Mouse (Mus musculus): ENCODE results near the gene Syn3. TPM values are rescaled to one million over a fixed set of nuclear protein-coding genes. Genes with fewer than 3 reads are reported as not detected.
A peak's percentile ranks its signal among the peaks of the same experiment; 100 is the strongest.

Syn3 gene
- polyA plus RNA-seq, 1 experiment from 2014 or later = 24.8 TPM

DNA sequence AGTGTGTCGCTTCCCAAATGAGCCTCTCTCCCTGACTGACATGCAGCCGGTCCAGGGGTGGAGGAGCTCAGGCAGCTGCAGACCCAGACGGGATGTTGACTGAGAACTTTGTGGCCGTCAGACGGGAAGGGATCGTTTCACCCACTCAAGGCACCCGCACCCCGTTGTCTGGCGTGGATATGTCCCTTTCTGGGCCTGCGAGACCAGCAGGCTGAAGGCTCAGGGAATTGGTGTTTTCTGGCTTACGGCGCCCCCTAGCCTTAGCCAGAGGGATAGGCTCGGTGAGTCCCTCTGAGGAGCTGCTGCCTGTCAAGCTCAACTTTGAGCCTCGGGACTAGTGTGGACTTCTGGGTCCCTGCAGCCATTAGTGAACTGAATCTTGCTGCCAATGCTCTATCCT is 202.6 kb downstream of the Syn3 start:
- Histone ChIP-seq H3K9ac (replicated peaks; ENCODE audit: low read depth, low read length) (peak overlapping the region; percentile 41; the same call in 1 of the 2 replicates), H3K27ac (ENCODE audit: low read length) (no peak overlapping the region), H3K4me1 (replicated peaks; ENCODE audit: control insufficient read depth, insufficient read depth, low read length) (peaks cover 19% of the 10 kb centered on the region), H3K36me3 (ENCODE audit: control insufficient read depth, insufficient read depth) (no peaks in the 10 kb centered on the region), H3K4me2 (ENCODE audit: low read length) (peak overlapping the region; percentile 44), H3K27me3 (replicated peaks; ENCODE audit: control insufficient read depth, insufficient read depth, low read length) (0 out of 2 replicates have a peak, but pooled peaks cover 3% of the 10 kb centered on the region), H3K9me3 (ENCODE audit: control insufficient read depth, low read length) (no peaks in the 10 kb centered on the region), H3K4me3 (replicated peaks; ENCODE audit: low read length) (no peak overlapping the region)
- peak; percentile 68 for ATAC-seq
- 4% methylated on average over 14 of the region's 14 CpGs for WGBS

DNA sequence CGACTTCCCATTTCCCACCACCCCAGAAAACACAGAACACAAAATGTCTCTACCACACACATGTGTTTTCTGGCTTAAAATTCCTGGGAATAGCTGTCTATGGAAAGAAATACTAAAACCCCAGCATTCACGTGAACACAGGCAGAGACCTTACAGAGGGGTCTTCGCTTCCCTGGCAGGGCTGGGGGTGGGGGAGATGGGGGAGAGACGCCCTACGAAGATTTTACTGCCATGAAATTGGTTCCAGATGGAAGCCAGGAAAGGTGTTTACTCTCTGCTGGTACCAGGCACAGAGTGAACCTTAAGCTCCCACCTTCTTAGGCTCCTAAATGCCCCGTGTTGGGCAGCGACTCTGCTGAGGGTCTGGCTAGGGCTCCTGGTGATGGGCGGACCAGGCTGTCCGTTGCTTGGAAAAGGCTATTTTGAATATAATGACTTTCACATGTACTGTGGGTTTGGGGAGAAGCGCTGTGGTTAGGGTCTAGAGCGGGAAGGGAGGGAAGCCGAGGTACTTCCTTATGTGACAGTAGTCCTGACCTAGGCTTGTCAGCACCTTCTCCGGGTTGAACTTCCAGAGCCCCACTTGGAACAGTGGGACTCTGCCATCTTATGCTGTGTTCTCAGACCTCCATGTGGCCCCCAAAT is 203.1 kb downstream of the Syn3 start:
- H3K4me3 ChIP-seq (replicated peaks; ENCODE audit: low read length) = no peak overlapping the region

DNA sequence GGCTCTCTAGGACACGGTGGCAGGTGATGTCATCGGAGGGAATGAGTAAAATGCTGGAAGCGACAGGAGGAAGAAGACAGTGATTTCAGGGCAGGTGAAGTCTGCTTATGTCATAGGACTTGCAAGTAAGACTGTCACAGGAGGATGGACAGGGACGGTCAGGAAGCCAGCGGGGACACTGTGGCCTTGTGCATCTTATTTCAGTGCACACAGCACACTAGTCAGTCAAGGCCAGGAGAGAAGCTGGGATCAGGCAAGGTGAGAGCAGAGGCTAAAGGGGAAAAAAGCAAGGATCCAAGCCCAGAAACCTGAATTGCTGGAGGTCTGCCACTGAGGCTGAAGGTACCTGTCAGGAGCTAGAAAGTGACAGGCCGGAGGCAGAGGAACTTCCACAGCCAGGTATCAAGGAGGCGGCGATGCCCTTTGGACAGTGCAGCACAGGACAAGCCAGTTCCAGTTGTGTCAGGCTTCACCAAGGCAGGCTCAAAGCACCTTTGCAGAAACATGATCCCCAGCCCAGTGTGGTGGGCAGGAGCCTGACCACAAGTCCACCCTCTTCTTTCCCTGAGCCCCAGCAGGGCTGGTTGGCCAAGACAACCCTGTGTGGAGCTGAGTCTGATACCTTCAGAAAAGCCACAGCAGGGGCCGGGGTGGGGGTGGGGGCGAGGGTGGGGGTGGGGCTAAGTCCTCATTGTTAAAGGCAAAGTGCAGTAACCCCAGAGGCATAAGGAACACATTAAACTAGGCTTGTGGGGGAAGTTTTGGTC is 203.9 kb downstream of the Syn3 start:
- no peak overlapping the region for H3K9ac ChIP-seq (replicated peaks; ENCODE audit: low read depth, low read length)
- H3K4me1 ChIP-seq (replicated peaks; ENCODE audit: control insufficient read depth, insufficient read depth, low read length) = peaks cover 6% of the 10 kb centered on the region
- H3K27me3 ChIP-seq (replicated peaks; ENCODE audit: control insufficient read depth, insufficient read depth, low read length) = 0 out of 2 replicates have a peak, but pooled peaks cover 3% of the 10 kb centered on the region
- H3K4me2 ChIP-seq (ENCODE audit: low read length) = no peak overlapping the region
- H3K27ac ChIP-seq (ENCODE audit: low read length) = no peak overlapping the region
- H3K9me3 ChIP-seq (ENCODE audit: control insufficient read depth, low read length) = no peaks in the 10 kb centered on the region
- no peak for ATAC-seq
- no peaks in the 10 kb centered on the region for H3K36me3 ChIP-seq (ENCODE audit: control insufficient read depth, insufficient read depth)
- H3K4me3 ChIP-seq (replicated peaks; ENCODE audit: low read length) = no peak overlapping the region
- 64% methylated on average over 10 of the region's 10 CpGs for WGBS

More for the DNA sequence above, 203.1 kb downstream of the Syn3 start:
- Histone ChIP-seq H3K9me3 (ENCODE audit: control insufficient read depth, low read length) (no peaks in the 10 kb centered on the region), H3K36me3 (ENCODE audit: control insufficient read depth, insufficient read depth) (no peaks in the 10 kb centered on the region), H3K9ac (replicated peaks; ENCODE audit: low read depth, low read length) (peak overlapping the region; percentile 41; the same call in 1 of the 2 replicates), H3K27me3 (replicated peaks; ENCODE audit: control insufficient read depth, insufficient read depth, low read length) (0 out of 2 replicates have a peak, but pooled peaks cover 3% of the 10 kb centered on the region), H3K27ac (ENCODE audit: low read length) (no peak overlapping the region), H3K4me1 (replicated peaks; ENCODE audit: control insufficient read depth, insufficient read depth, low read length) (peaks cover 13% of the 10 kb centered on the region), H3K4me2 (ENCODE audit: low read length) (peak overlapping the region; percentile 44)
- ATAC-seq = no peak
- WGBS = 22% methylated on average over 13 of the region's 13 CpGs

DNA sequence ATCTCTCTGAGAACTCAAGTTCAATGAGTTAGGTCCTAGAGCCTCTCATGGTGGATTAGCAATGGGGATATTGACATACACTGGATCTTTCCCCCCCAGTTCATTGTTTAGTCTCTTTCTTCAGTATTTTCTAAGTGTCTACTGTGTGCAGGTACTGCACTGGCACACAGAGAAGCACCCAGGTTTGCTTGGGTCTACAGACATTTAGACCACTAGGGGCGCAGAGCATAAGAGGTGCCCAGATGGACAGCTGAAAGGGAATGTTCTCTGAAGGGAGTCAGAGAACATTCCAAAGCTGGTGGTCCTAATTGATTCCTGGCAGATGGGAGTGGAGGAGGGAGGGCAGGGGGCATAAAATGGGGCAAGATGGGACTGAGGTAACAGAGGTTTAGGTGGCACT is 204.8 kb downstream of the Syn3 start:
- Histone ChIP-seq H3K9me3 (ENCODE audit: control insufficient read depth, low read length) (no peaks in the 10 kb centered on the region), H3K4me3 (replicated peaks; ENCODE audit: low read length) (no peak overlapping the region), H3K36me3 (ENCODE audit: control insufficient read depth, insufficient read depth) (no peaks in the 10 kb centered on the region), H3K27ac (ENCODE audit: low read length) (no peak overlapping the region), H3K27me3 (replicated peaks; ENCODE audit: control insufficient read depth, insufficient read depth, low read length) (0 out of 2 replicates have a peak, but pooled peaks cover 3% of the 10 kb centered on the region), H3K4me2 (ENCODE audit: low read length) (no peak overlapping the region), H3K4me1 (replicated peaks; ENCODE audit: control insufficient read depth, insufficient read depth, low read length) (peaks cover 6% of the 10 kb centered on the region), H3K9ac (replicated peaks; ENCODE audit: low read depth, low read length) (no peak overlapping the region)
- WGBS = 83% methylated on average over 1 of the region's 1 CpGs
- no peak for ATAC-seq

DNA sequence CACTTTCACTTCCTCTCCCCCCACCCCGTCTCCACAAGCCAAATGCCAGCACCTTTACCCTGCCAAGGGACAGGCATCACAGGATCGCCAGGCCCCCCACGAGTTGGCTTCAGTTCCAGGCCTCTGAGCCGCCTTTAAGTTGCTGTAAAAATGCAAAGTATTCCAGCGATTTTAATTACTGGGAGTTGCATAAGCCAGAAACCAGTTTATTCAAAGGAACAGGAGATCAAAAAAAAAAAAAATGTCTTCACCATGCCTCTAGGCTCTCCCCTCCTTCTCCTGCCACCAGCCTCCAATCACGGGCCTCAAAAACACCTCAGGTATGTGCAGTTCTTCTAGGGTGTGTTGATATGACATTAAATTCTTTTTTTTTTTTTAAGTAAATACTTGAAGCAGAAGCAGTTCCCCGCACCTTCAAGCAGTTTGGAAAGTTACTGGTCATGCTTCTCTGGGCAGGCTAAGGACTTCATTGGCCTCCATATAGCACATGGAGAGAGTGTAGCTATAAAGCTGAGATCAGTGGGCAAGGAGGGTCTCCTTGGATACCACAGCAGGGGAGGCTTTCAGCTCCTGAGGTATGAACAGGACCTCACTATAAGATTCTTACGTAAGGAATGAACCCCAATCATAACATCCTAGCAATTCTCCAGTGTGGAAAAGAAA is 208.5 kb downstream of the Syn3 start:
- Histone ChIP-seq H3K4me3 (replicated peaks; ENCODE audit: low read length) (no peak overlapping the region), H3K4me2 (ENCODE audit: low read length) (no peak overlapping the region), H3K4me1 (replicated peaks; ENCODE audit: control insufficient read depth, insufficient read depth, low read length) (no peaks in the 10 kb centered on the region), H3K27ac (ENCODE audit: low read length) (no peak overlapping the region), H3K9ac (replicated peaks; ENCODE audit: low read depth, low read length) (no peak overlapping the region), H3K27me3 (replicated peaks; ENCODE audit: control insufficient read depth, insufficient read depth, low read length) (no peaks in the 10 kb centered on the region), H3K36me3 (ENCODE audit: control insufficient read depth, insufficient read depth) (no peaks in the 10 kb centered on the region), H3K9me3 (ENCODE audit: control insufficient read depth, low read length) (no peaks in the 10 kb centered on the region)
- no peak for ATAC-seq
- 76% methylated on average over 8 of the region's 8 CpGs for WGBS

DNA sequence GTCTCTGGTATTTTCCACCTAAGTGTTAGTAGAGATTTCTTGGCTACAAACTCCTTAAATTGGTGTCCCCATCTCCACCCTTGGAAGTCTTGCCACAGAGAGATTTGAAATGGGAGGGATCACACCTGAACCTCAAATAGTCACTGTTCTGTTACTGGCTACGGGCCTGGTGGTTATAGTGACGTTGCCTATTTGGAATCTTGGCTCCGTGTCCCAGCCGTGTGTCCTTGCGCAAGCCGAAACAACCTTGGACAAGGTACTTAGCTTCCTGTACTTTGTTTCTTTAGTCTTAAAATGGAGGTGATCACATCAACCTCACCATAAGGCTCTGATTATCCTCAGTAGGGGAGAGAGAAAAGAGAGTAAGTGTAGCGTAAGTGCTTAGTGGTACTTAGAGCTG is 212.2 kb downstream of the Syn3 start:
- Histone ChIP-seq H3K27ac (ENCODE audit: low read length) (no peak overlapping the region), H3K4me3 (replicated peaks; ENCODE audit: low read length) (no peak overlapping the region), H3K36me3 (ENCODE audit: control insufficient read depth, insufficient read depth) (no peaks in the 10 kb centered on the region), H3K9me3 (ENCODE audit: control insufficient read depth, low read length) (no peaks in the 10 kb centered on the region), H3K4me1 (replicated peaks; ENCODE audit: control insufficient read depth, insufficient read depth, low read length) (no peaks in the 10 kb centered on the region), H3K4me2 (ENCODE audit: low read length) (no peak overlapping the region), H3K9ac (replicated peaks; ENCODE audit: low read depth, low read length) (no peak overlapping the region), H3K27me3 (replicated peaks; ENCODE audit: control insufficient read depth, insufficient read depth, low read length) (no peaks in the 10 kb centered on the region)
- 92% methylated on average over 7 of the region's 7 CpGs for WGBS
- ATAC-seq = no peak

DNA sequence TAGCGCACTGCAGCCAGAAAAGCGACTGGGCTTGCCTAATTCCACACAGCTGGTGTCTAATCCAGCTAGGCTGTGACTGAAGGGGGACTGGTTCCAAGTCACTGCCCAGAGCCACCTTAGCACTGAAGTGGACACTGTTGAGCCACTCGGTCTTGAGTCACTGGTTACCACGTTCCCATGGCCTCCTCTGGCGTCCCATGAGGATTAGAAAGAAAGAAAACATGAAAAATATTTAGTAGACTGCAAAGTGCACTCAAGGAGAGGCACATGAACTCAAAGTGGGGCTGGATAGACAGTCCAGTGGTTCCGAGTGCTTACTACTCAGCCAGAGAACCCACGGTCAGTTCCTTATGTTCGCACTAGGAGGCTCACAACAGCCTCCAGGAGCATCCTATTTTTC is 217.5 kb downstream of the Syn3 start:
- Histone ChIP-seq H3K4me3 (replicated peaks; ENCODE audit: low read length) (no peak overlapping the region), H3K9ac (replicated peaks; ENCODE audit: low read depth, low read length) (no peak overlapping the region)
- 91% methylated on average over 8 of the region's 8 CpGs for WGBS

DNA sequence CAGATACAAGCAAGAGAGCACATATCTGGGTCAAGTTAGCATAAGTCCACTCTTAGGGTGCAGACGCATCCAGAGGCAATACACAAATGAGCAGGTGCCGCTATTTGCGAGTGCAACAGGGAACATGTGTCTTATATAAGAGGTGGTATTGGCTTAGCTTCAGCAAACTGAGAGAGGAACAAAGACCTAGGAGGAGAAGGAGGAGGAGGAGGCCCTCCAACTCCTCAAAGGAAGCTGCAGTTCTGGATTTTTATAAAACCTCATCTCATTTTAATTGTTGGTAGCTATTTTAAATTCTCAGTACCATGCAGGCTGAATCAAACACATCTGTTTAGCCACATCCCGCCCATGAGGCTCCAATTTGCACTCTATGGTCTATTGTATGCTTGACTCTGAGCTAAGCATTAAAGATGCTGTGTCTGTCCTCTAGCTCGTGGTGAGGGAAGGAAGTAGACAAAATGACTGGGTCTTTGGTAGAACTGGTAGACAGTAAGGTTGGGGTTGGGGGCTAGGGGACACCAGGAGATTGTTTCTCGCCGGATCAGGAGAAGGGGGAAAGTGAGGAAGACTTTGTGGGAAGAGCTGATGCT is 219.0 kb downstream of the Syn3 start:
- Histone ChIP-seq H3K9ac (replicated peaks; ENCODE audit: low read depth, low read length) (no peak overlapping the region), H3K27ac (ENCODE audit: low read length) (no peak overlapping the region), H3K4me1 (replicated peaks; ENCODE audit: control insufficient read depth, insufficient read depth, low read length) (no peaks in the 10 kb centered on the region), H3K36me3 (ENCODE audit: control insufficient read depth, insufficient read depth) (no peaks in the 10 kb centered on the region), H3K4me3 (replicated peaks; ENCODE audit: low read length) (no peak overlapping the region), H3K9me3 (ENCODE audit: control insufficient read depth, low read length) (no peaks in the 10 kb centered on the region), H3K4me2 (ENCODE audit: low read length) (no peak overlapping the region), H3K27me3 (replicated peaks; ENCODE audit: control insufficient read depth, insufficient read depth, low read length) (no peaks in the 10 kb centered on the region)
- ATAC-seq = no peak
- 83% methylated on average over 7 of the region's 7 CpGs for WGBS

More for the DNA sequence above, 217.5 kb downstream of the Syn3 start:
- Histone ChIP-seq H3K9me3 (ENCODE audit: control insufficient read depth, low read length) (no peaks in the 10 kb centered on the region), H3K4me1 (replicated peaks; ENCODE audit: control insufficient read depth, insufficient read depth, low read length) (no peaks in the 10 kb centered on the region), H3K4me2 (ENCODE audit: low read length) (no peak overlapping the region), H3K27me3 (replicated peaks; ENCODE audit: control insufficient read depth, insufficient read depth, low read length) (no peaks in the 10 kb centered on the region), H3K36me3 (ENCODE audit: control insufficient read depth, insufficient read depth) (no peaks in the 10 kb centered on the region), H3K27ac (ENCODE audit: low read length) (no peak overlapping the region)
- no peak for ATAC-seq

DNA sequence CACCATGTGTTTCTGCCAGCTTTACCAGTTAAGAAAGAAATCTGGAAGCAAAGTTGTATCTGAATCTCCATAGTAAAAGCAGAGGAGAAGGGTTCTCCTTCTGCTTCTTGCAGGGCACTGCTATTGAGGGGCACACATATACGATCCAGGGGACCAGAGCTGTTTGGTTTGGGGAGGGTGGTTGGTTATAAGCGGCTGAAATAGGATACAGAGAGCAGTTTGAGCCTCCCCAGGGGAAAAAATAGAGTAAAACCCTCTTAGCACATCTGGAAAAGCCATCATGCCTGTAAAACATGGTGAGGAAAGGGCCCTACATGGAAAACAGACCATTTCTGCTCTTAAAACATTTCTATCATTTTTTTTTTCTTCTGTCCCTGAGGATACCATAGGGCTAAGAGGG is 220.2 kb downstream of the Syn3 start:
- no peak overlapping the region for H3K27ac ChIP-seq (ENCODE audit: low read length)
- WGBS = 79% methylated on average over 2 of the region's 2 CpGs
- no peaks in the 10 kb centered on the region for H3K27me3 ChIP-seq (replicated peaks; ENCODE audit: control insufficient read depth, insufficient read depth, low read length)
- no peaks in the 10 kb centered on the region for H3K36me3 ChIP-seq (ENCODE audit: control insufficient read depth, insufficient read depth)
- H3K9ac ChIP-seq (replicated peaks; ENCODE audit: low read depth, low read length) = no peak overlapping the region
- H3K9me3 ChIP-seq (ENCODE audit: control insufficient read depth, low read length) = no peaks in the 10 kb centered on the region
- H3K4me1 ChIP-seq (replicated peaks; ENCODE audit: control insufficient read depth, insufficient read depth, low read length) = no peaks in the 10 kb centered on the region
- H3K4me3 ChIP-seq (replicated peaks; ENCODE audit: low read length) = no peak overlapping the region
- ATAC-seq = no peak
- no peak overlapping the region for H3K4me2 ChIP-seq (ENCODE audit: low read length)

Measured in forebrain, embryonic 16.5 days (tissue).